Mouse (Mus musculus) MEL (cell line): Measurements from ENCODE around the gene Srsf3.

Experiments
- CHD2 ChIP-seq: IDR thresholded peaks from 2 replicates; pipeline ENCODE4 v1.6.1; 2011; ENCODE audit warnings: low read length, improper control_type of control experiment
- E2F4 ChIP-seq: IDR thresholded peaks from 2 replicates; pipeline ENCODE4 v1.6.1; 2011; ENCODE audit warnings: low read depth, low read length, improper control_type of control experiment, borderline replicate concordance
- EP300 ChIP-seq, 2 experiments: IDR thresholded peaks; 2 replicates each; pipeline ENCODE4 v1.6.1; 2011; ENCODE audit warnings: improper control_type of control experiment in 2 of 2, low read length in 2 of 2, low read depth in 1 of 2, mild to moderate bottlenecking in 1 of 2
- MAFK ChIP-seq: IDR thresholded peaks from 2 replicates; pipeline ENCODE4 v1.6.1; 2011; ENCODE audit warnings: low read depth, mild to moderate bottlenecking, low read length, improper control_type of control experiment, borderline replicate concordance
- POLR2A ChIP-seq, 2 experiments: IDR thresholded peaks; 2 replicates each; pipeline ENCODE4 v1.6.1; 2011 to 2012; ENCODE audit warnings: low read length in 2 of 2, mild to moderate bottlenecking in 2 of 2, control low read depth in 1 of 2, improper control_type of control experiment in 1 of 2, low read depth in 1 of 2, moderate library complexity in 1 of 2; ENCODE audit not compliant: control insufficient read depth in 1 of 2, insufficient read depth in 1 of 2, poor library complexity in 1 of 2

DNA sequence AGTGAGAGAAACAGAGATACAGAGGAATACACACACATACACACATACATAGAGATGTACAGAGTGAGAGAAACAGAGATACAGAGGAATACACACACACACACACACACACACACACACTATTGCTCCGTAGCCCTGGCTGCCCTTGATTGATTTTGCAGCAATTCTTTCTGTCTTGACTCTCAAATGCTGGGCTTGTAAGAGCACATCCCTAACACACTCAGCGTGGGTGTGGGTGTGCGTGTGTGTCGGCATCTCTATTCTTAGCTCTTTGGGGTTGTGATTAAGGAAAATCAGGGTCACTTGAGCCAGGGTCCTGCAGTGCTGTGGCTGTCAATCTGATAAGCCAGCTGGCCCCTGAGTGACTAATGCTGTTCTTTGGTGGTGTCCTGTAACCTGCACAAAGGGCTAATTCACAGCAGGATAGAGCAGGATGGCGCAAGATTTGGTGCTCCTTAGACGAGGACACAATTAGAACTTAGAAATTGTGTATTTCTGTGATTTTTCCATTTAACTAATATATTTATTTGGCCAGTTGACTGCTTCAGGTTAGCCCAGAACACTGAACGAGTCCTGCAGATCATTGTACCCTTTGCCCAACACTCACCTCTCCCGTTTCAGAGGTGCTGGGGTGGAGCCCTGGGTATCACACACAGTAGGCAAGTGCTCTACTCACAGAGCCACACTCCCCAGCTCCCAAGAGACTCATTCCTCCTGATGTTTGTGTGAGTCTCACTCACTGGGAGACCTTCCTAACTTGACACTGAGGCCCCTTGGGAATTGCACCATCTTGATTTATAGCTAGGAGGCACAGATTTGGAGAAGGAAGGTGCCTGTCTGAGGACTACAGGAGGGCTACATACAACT, 30.9 kb downstream of the Srsf3 start:
- TF ChIP-seq EP300 (IDR thresholded peaks at IDR 0.05; ENCODE audit: low read depth in 1 of 2, low read length in 2 of 2) (no peak), CHD2 (no peak), MAFK (no peak), POLR2A (IDR thresholded peaks at IDR 0.05; ENCODE audit: control insufficient read depth in 1 of 2, insufficient read depth in 1 of 2, low read depth in 1 of 2, low read length in 2 of 2, poor library complexity in 1 of 2) (no peak), E2F4 (no peak)
